Mouse (Mus musculus) megakaryocyte-erythroid progenitor cell, adult 5-6 weeks (primary cell): Measurements from ENCODE around the gene Cnksr2. TPM values are rescaled to one million over a fixed set of nuclear protein-coding genes. Genes with fewer than 3 reads are reported as not detected.
A peak's percentile ranks its signal among the peaks of the same experiment; 100 is the strongest.

Experiments used
- ATAC-seq: replicated peaks from 2 replicates; pipeline ENCODE4 v1.8.0; 2016; ENCODE audit warnings: mild to moderate bottlenecking, inconsistent platforms; ENCODE audit not compliant: severe bottlenecking, poor library complexity, low FRiP score, low TSS enrichment
- total RNA-seq, 2 experiments: library from RNA; stranded (forward) in 1 of 2; stranded (reverse) in 1 of 2; fragments of 200-1000, 215-1000 nt in 1 of 2; fragments of >200 nt in 1 of 2; fragmentation: Nextera tagmentation in 1 of 2; gene quantifications; 2 replicates each; pipeline ENCODE4 v1.2.3; 2014 to 2017

Gene Cnksr2
- total RNA-seq (2014; fragmentation: Nextera tagmentation) (not detected in 2 replicates), total RNA-seq (2017) (0.50 TPM in 1 of 2 replicates, not detected in the other)

DNA sequence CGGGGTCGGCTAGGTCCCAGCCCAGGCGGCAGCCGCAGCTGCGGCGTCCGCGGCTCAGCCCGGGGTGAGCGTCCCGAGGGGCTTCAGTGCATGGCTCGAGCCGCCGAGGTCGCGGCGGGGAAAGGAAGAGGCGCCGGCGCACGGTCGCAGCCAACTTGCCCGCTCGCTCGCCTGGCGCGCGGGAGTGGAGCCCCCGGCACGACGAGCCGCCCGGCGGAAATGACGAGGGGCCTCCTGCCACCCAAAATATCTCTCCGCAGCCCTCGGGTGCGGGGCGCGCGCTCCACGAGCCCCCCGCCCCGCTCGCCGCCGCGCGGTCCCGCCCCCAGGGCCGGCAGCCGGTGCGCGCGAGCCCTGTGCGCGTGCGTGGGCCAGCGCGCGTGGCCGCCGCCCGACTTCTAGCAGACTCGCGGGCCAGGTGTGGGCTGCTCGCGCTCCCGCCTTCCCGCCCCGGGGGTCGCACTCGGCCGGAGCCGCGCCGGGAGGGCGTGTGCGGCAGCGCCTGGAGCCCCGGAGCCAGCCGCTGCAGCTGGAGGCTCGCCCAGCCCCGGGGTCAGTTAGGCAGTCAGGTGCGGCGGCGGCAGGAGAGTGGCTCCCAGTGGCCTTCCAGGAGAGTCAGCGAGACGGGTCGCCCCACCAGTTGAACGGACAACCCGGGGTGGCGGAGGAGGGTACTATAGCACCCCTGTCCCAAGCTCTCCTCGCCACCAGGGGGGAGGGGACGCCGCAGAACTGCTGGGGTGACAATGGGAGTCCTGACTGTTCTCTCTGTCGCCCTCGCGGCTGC is at the start of gene Cnksr2:
Cnksr2 (minus strand) TSS at position 238 of the 787 bp plus-strand sequence.
- ATAC-seq: peak; percentile 30; the same call in 1 of the 2 replicates

DNA sequence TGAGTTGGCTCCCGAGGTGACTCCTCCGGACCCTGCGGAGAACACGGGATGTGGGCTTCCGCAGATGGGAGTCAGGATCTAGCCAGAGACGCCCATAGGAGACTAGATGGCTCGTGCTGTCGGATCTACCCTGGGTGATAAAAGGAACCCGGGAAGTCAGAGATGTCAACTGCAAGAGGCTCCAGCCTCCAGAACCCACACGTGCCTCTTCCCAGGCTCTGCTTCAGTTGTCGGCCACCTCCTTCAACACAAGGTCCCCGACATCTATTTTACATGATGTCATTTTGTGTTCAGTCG is 698 bp upstream of the Cnksr2 start:
- 0 out of 2 replicates have a peak, but pooled peaks have one; percentile 26 for ATAC-seq

DNA sequence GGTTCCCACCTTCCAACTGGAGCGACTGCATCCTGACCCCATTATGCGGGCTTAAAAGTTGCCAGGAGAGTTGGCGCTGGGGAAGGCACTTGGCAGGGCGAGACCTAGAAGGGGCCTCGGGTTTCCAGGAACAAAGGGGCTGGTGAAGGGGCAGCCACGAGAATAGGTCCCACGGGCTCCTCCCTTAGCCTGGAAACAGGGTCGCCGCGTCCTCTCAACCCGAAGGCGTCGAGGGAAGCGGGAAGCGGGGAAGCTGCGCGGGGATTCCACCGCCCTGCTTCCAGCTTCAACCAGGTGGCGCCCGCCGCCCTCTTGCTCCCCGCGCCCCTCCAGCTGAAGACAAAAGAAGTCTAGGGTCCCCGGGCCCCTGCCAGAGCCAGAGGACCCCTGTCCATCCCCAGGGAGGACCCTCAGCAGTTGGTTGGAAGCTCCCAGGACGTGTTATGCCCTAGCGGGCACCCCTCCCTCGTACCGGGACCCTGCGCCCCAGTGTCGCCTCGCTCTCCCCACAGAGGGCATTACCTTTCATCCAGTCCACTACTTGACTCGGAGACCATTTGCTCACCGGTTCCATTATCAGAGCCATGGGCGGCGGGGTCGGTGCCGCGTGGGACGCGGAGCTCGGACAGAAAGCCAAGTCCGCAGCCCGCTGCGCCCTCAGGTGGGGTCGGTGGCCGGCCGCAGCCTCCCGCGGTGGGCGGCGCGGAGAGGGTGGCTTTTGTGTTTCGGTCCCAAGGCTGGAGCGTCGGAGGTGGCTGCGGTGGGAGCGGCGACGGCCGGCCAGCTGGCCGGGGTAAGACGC is 638 bp downstream of the Cnksr2 start:
- no peak for ATAC-seq

DNA sequence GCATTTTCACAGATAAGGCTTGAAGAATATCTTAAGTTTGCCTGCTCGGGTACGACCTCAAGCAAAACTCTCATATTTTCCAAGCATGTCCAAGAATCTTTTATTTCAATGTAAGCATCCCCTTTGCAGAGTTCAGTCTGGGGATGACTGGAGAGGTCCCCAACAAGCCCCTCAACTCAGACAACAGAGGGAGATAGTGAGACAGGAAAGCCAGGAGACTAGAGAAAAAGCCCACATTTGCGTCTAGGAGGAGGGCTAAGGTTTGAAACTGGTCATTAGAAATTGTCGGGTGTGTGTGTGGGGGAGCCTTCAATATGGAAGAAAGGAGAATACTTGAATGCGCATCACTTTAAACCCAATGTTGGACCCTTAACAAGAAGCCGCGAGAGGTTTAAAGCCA is 1.4 kb downstream of the Cnksr2 start:
- ATAC-seq: no peak

DNA sequence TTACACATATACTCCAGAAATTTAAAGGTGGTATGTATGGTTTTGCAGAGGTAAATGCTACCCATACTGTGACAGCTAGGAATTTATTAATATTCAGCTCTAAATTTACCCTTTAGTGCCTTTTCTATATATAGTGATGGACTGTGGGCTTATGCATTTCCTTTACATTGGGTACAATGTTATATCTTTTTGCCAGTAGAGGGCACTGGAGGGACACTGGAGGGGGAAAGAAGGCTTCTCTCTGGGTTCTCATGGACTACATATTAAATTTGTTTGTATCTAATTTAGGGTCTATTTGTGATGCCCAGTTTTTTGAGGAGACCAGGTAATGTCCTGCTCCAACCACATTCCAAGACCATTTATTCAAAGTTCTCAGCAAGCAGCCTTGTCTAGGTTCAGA is 91.4 kb downstream of the Cnksr2 start:
- ATAC-seq: peak; percentile 75

DNA sequence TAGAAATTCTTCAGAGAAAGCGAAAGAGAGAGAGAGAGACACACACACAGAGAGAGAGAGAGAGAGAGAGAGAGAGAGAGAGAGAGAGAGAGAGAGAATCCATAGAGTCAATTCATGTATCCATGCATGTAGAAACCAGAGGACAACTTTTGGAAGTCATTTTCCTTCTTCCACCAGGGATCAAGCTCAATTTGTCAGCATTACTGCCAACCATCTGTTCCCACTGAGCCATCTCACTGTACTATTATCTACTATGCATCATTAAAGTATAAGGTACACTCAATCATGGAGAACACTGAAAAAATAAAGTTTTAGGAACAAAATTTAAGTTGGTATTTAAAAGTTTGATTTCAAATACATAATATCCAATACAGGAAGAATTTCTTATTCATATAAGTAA is 93.8 kb downstream of the Cnksr2 start:
- ATAC-seq: no peak

DNA sequence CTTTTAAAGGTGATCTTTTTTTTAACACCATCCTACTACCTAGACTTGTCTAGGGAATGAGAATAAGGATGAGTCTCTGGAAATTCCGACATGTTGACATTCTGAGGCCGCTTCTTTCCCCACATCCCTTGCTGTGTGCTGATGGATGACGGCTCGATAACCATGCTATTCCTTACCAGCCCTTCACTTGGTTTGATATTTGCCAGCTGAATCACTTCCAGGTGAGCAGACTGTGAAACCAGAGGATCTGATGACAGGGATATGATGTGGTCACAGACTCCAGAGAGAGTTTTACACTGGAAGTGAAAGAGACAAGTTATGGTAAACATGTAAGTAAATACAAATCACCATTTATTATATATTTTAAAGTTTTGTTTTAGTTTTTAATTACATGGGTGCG is 98.0 kb downstream of the Cnksr2 start:
- ATAC-seq: no peak

DNA sequence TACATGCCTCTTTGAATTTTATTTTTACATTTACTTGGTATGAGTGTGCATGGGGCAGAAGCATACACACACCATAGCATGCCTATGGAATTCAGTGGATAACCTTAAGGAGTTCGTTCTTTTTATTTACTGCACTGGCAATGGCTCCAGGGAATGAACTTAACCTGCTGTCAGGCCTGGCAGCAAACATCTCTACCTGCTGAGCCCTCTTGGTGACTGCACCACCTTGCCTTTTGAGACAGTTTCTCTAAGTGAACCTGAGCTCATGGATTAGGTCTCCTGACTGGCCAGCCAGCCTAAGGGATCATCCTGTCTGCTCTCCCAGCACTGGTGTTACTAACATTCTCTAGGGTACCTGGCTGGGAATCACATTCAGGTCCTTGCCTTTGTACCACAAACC is 106.5 kb downstream of the Cnksr2 start:
- no peak for ATAC-seq

DNA sequence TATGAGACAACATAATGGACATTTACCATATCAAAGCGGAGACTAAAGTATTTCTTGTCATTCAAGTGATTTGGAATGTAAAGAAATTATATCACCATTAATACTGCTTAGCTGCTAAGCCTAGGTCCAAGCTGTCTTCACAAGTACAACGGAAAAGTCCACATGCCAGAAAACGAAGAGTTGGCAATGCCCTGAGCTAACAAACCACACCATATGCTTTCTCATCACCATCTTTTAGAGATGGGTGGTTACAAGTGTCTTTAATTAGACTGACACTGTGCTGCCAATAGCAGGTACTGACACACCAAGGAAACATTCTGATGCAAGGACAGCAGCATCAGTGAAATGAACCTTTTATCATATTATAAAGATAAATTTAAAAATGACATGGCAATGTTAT is 123.0 kb downstream of the Cnksr2 start:
- no peak for ATAC-seq

DNA sequence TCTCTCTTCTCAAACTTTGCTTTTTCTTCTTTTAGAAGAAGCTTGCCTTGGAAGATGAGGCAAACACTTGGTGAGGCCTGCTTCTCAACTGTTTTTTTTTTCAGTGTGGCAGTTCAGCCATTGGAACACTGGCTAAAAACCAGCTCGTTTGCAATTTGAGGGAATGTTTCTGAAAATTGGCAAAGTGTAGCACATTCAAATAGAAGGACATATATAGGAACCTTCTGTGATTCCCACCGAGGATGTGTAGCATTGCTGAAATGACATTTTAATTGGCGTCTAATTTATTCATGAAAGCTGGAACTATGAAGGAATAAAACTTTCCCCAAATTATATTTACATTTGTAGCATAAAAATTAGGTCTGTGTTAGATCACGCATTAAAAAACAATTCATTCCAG is 213.1 kb downstream of the Cnksr2 start:
- no peak for ATAC-seq

DNA sequence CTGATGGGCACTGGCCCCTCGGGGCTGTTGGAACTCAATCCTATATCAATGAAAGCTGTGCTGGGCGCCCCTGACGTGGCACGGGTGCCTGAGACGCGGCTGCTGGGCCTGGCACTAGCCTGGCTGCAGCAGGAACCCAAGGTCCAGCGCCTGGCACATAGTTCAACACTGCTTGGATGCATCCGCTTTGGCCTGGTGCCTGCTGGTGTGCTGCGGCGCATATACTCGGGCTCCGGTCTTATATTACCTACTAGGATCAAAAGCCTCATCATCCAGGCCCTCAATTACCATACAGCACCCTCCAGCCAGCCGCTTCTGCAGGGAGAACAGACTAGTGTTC is 224.2 kb downstream of the Cnksr2 start:
- ATAC-seq: no peak

DNA sequence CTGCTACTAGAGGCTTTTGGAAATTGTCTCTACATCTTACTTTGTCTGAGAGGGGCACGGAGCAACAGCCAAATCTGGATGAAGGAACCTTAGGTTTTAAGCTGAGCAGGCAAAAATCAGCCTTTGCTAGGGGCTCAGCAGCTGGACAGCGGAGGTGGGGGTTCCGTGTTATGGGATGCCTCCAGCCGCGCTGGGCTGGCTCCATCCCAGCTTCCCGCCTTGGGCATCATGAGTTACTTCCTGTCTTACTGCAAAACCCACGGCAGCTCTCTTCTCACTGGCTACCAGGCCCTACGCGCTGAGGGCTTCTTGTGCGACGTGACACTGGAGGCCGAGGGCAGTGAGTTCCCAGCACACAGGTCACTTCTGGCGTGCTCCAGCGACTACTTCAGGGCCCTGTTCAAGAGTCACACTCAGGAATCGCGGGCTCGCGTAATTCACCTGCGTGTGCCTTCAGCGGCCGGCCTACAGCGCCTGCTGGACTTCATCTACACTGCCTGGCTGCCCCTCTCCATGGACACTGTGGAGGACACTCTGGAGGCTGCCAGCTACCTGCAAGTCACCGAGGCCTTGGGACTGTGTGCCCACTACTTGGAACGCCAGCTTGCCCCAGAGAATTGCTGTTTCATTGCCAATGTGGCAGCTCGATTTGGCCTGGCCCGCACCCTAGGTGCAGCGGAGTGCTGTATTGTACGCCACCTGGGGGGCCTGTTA is 224.7 kb downstream of the Cnksr2 start, which contains the start of gene Klhl34:
Klhl34 (plus strand) TSS at position 229 of the 714 bp plus-strand sequence.
- ATAC-seq: no peak

DNA sequence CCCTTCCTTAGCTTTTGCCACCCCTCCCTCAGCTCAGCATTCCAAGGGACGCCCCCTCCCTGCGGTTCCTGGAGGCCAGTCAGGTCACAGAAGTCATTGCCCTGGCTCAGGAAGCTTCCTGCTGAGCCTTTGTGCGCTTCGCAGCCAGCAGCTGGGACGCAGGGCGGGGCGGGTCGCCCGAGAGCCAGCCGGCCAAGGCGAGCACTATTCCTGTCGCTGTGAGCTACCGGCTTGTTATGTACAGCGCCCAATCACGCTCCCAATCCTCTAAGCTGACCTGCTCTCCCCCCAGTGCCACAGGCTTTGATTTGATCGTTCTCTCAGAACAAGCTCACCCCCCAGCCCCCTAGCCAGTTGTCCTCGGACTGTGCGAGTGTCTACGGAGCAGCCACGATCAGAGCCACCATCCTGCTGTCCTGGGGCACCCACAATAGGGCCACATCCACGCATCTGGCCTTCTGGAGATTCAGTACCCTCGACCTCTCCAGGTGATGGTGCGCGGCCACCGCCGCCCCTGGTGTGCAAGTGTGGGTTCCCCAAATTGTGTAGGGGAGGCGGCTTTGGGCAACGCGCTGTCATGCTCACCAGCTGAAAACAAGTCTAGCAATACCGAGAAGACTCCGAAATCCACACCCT is 225.4 kb downstream of the Cnksr2 start:
- ATAC-seq: no peak

DNA sequence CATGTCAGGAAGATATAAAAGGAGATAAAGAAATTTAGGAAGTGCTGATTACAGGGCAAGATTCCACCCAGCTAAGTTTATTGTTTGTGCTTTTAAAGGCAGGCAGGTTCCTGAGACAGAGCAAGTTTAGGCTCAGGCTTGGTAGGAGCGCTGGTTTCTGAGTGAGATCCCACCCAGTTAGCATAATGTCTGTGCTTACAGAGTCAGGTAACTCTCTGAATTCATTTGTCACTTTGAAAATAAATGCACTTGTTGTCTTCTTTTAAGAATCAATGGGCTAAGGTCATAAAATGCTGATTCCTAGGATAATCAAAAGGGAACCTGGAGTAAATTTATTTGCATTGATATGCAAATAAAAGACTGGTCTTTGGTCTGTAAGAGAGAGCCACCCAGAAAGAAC is 233.4 kb downstream of the Cnksr2 start:
- ATAC-seq: no peak

DNA sequence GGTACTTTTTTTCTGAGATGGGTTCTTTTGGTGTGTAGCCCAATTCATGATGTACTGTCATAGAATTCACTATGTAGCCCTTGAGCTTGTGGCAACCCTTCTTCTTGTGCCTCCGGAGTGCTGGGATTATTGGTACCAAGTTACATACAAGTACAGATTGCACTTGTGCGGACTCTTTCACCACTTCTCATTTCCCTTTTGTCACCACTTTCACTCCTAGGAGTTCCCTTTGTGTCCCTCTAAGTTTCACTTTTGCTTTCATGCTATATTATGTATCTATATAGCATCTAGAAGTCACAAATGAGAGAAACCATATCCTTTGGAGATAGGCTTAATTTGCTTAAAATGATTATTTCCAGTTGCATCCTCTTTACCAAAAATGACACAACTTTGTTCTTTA is 241.4 kb downstream of the Cnksr2 start:
- no peak for ATAC-seq

Other genes starting within 250 kb of the Cnksr2 start
- gene Klhl34, start 224.9 kb downstream of the Cnksr2 start, total RNA-seq (2014; fragmentation: Nextera tagmentation): not detected in 2 replicates
- not detected in 2 replicates for gene Klhl34, start 224.9 kb downstream of the Cnksr2 start, total RNA-seq (2017)